Mouse (Mus musculus) CH12.LX (cell line): ENCODE results near the gene Capn13. TPM values are rescaled to one million over a fixed set of nuclear protein-coding genes. Genes with fewer than 3 reads are reported as not detected.
"Not testable (repeated sequence)": the region's sequence is repeated elsewhere in the genome, so short reads cannot be mapped to it uniquely, and the experiment has no call there.

Source experiments
- DNase-seq: peaks from one replicate; pipeline ENCODE4 v3.0.0-alpha.2; 2013; ENCODE audit errors: extremely low read depth
- H3K27ac ChIP-seq: 2 replicates; pipeline ENCODE4 v1.5.1; 2012; ENCODE audit warnings: low read depth, mild to moderate bottlenecking, control low read depth, moderate library complexity; ENCODE audit not compliant: insufficient read depth
- H3K27me3 ChIP-seq: replicated peaks from 2 replicates; pipeline ENCODE3; 2012; ENCODE audit warnings: inconsistent platforms
- H3K36me3 ChIP-seq, 2 experiments: replicated peaks in 1 of 2; 2 replicates each; pipeline versions ENCODE3 to v1.6.1; 2012; ENCODE audit warnings: inconsistent platforms in 1 of 2, low read length in 1 of 2, mild to moderate bottlenecking in 1 of 2, mixed read lengths in 1 of 2, moderate library complexity in 1 of 2; ENCODE audit not compliant: control insufficient read depth in 1 of 2, insufficient read depth in 1 of 2
- H3K4me1 ChIP-seq, 2 experiments: 2 replicates each; pipeline ENCODE4 v1.6.1; 2012; ENCODE audit warnings: inconsistent platforms in 1 of 2, moderate library complexity in 1 of 2; ENCODE audit not compliant: insufficient read depth in 2 of 2, control insufficient read depth in 1 of 2
- H3K4me2 ChIP-seq: 2 replicates; pipeline ENCODE4 v1.6.1; 2012; ENCODE audit warnings: low read depth, mild to moderate bottlenecking, control low read depth; ENCODE audit not compliant: poor library complexity, insufficient read depth, severe bottlenecking
- H3K4me3 ChIP-seq, 3 experiments: fragments of 150-350 bp in 1 of 3; sonication (generic) in 1 of 3; replicated peaks in 1 of 3; 2 replicates each; pipeline versions ENCODE3 to v1.5.1; 2011 to 2012; ENCODE audit warnings: low read depth in 2 of 3, low read length in 2 of 3, mild to moderate bottlenecking in 2 of 3, moderate library complexity in 2 of 3, control low read depth in 1 of 3, improper control_type of control experiment in 1 of 3, inconsistent platforms in 1 of 3, mixed read lengths in 1 of 3; ENCODE audit not compliant: poor library complexity in 1 of 3
- H3K79me2 ChIP-seq: replicated peaks from 2 replicates; pipeline ENCODE4 v1.6.1; 2012; ENCODE audit warnings: mild to moderate bottlenecking, moderate library complexity; ENCODE audit not compliant: control insufficient read depth, poor library complexity, insufficient read depth, severe bottlenecking; ENCODE audit errors: extremely low read depth
- H3K9ac ChIP-seq: 2 replicates; pipeline ENCODE4 v1.6.1; 2012; ENCODE audit warnings: low read depth, mild to moderate bottlenecking, control low read depth, moderate library complexity; ENCODE audit not compliant: insufficient read depth
- H3K9me3 ChIP-seq: replicated peaks from 2 replicates; pipeline ENCODE3; 2012; ENCODE audit warnings: low read length, inconsistent platforms, mixed read lengths
- CHD2 ChIP-seq: IDR thresholded peaks from 2 replicates; pipeline ENCODE4 v1.6.1; 2011; ENCODE audit warnings: low read length, improper control_type of control experiment
- E2F4 ChIP-seq: IDR thresholded peaks from 2 replicates; pipeline ENCODE4 v1.6.1; 2011; ENCODE audit warnings: low read depth, low read length, improper control_type of control experiment; ENCODE audit not compliant: insufficient replicate concordance
- ELF1 ChIP-seq: IDR thresholded peaks from 2 replicates; pipeline ENCODE4 v1.6.1; 2014; ENCODE audit warnings: low read depth, mild to moderate bottlenecking, inconsistent platforms, low read length, improper control_type of control experiment
- EP300 ChIP-seq: IDR thresholded peaks from 2 replicates; pipeline ENCODE4 v1.6.1; 2011; ENCODE audit warnings: low read length, improper control_type of control experiment
- ETS1 ChIP-seq: conservative IDR thresholded peaks from 2 replicates; pipeline ENCODE4 v1.6.1; 2012; ENCODE audit warnings: low read depth, mild to moderate bottlenecking, inconsistent platforms, low read length, improper control_type of control experiment, moderate library complexity
- HCFC1 ChIP-seq: IDR thresholded peaks from 2 replicates; pipeline ENCODE4 v1.6.1; 2012; ENCODE audit warnings: low read depth, mild to moderate bottlenecking, inconsistent platforms, low read length, improper control_type of control experiment
- IRF4 ChIP-seq: IDR thresholded peaks from 2 replicates; pipeline ENCODE4 v1.6.1; 2014; ENCODE audit warnings: low read depth, mild to moderate bottlenecking, inconsistent platforms, low read length, improper control_type of control experiment
- KAT2A ChIP-seq: IDR thresholded peaks from 2 replicates; pipeline ENCODE4 v1.6.1; 2012; ENCODE audit warnings: low read length, improper control_type of control experiment, inconsistent platforms; ENCODE audit not compliant: insufficient replicate concordance
- MXI1 ChIP-seq: IDR thresholded peaks from 2 replicates; pipeline ENCODE4 v1.6.1; 2011; ENCODE audit warnings: mild to moderate bottlenecking, low read depth, low read length, improper control_type of control experiment
- MYC ChIP-seq: IDR thresholded peaks from 2 replicates; pipeline ENCODE4 v1.6.1; 2011; ENCODE audit warnings: low read depth, mild to moderate bottlenecking, improper control_type of control experiment, low read length
- NELFE ChIP-seq: IDR thresholded peaks from 2 replicates; pipeline ENCODE4 v1.6.1; 2011; ENCODE audit warnings: low read depth, low read length, improper control_type of control experiment
- TBP ChIP-seq: conservative IDR thresholded peaks from 2 replicates; pipeline ENCODE4 v1.6.1; 2011; ENCODE audit warnings: low read depth, low read length, improper control_type of control experiment
- TCF12 ChIP-seq: IDR thresholded peaks from 2 replicates; pipeline ENCODE4 v1.6.1; 2014; ENCODE audit warnings: low read depth, mild to moderate bottlenecking, inconsistent platforms, low read length, improper control_type of control experiment
- UBTF ChIP-seq: IDR thresholded peaks from 2 replicates; pipeline ENCODE4 v1.6.1; 2012; ENCODE audit warnings: low read depth, mild to moderate bottlenecking, inconsistent platforms, low read length, improper control_type of control experiment, moderate library complexity
- USF1 ChIP-seq: IDR thresholded peaks from 2 replicates; pipeline ENCODE4 v1.6.1; 2014; ENCODE audit warnings: low read depth, mild to moderate bottlenecking, inconsistent platforms, low read length, improper control_type of control experiment
- ZC3H11A ChIP-seq: IDR thresholded peaks from 2 replicates; pipeline ENCODE4 v1.6.1; 2012; ENCODE audit warnings: low read depth, mild to moderate bottlenecking, inconsistent platforms, low read length, improper control_type of control experiment
- ZKSCAN1 ChIP-seq: IDR thresholded peaks from 2 replicates; pipeline ENCODE4 v1.6.1; 2012; ENCODE audit warnings: low read depth, inconsistent platforms, low read length, improper control_type of control experiment, borderline replicate concordance
- dilution Hi-C: fragments of 300-500 bp; cut with MboI; formaldehyde crosslinking; loops from 2 replicates; pipeline ENCODE4 v1.14.3; 2020; ENCODE audit warnings: low sequenced_read_pairs; ENCODE audit not compliant: extremely low pct_unique_long_range_greater_than_20kb, extremely low pct_ligation_motif_present
- in situ Hi-C: fragments of 300-500 bp; cut with MboI; formaldehyde crosslinking; loops from 3 replicates; pipeline ENCODE4 v1.14.3; 2019; ENCODE audit warnings: low sequenced_read_pairs, low pct_ligation_motif_present, low pct_unique_long_range_greater_than_20kb, mixed read lengths
- polyA plus RNA-seq: library from polyadenylated mRNA; unstranded; fragments of >175 nt; gene quantifications from 2 replicates; pipeline ENCODE4 v1.2.1, GENCODE M21; 2012; ENCODE audit warnings: low read depth; ENCODE audit not compliant: insufficient read length
- total RNA-seq, 2 experiments: library from RNA; depleted of rRNA; stranded (reverse); fragments of 300-350 nt in 1 of 2; fragments of >200 nt in 1 of 2; gene quantifications; 2 replicates each; pipeline ENCODE4 v1.2.3; 2012 to 2014

Gene Capn13
- total and polyA plus RNA-seq, 3 experiments = not detected

DNA sequence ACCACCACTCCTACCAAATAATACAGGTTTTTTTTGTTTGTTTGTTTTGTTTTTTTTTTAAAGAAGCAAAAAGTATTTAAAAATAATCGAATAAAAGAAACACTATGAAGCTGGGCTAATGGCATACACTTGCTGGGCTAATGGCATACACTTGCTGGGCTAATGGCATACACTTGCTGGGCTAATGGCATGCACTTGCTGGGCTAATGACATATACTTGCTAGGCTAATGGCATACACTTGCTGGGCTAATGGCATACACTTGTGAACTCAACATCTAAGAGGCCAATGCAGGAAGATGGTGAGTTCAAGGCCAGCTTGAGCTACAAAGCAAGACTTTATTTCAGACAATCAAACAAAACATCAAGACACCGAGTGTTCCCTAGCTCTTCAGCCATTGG is 138.1 kb downstream of the Capn13 start:
- in situ Hi-C loops = no loop called here
- no peaks in the 10 kb centered on the region for H3K36me3 ChIP-seq
- no peaks in the 10 kb centered on the region for H3K27me3 ChIP-seq
- no peak overlapping the region for H3K9ac ChIP-seq
- H3K4me2 ChIP-seq = no peak overlapping the region
- peaks cover 20 to 31% of the 10 kb centered on the region in 2 experiments; a peak in 3 of 4 replicates for H3K4me1 ChIP-seq
- H3K9me3 ChIP-seq = no peaks in the 10 kb centered on the region
- peak overlapping the region; percentile 37 for H3K27ac ChIP-seq
- DNase-seq = peak; percentile 38
- H3K4me3 ChIP-seq = no peak overlapping the region
- TF ChIP-seq NELFE (no peak), UBTF (no peak), KAT2A (no peak), E2F4 (no peak), IRF4 (no peak), ELF1 (no peak), ZC3H11A (no peak), ZKSCAN1 (peak; percentile 98), MYC (no peak), EP300 (no peak), HCFC1 (peak; percentile 22; the same call in 1 of the 2 replicates)
- dilution Hi-C loops = no loop called here
- H3K79me2 ChIP-seq = no peaks in the 10 kb centered on the region

DNA sequence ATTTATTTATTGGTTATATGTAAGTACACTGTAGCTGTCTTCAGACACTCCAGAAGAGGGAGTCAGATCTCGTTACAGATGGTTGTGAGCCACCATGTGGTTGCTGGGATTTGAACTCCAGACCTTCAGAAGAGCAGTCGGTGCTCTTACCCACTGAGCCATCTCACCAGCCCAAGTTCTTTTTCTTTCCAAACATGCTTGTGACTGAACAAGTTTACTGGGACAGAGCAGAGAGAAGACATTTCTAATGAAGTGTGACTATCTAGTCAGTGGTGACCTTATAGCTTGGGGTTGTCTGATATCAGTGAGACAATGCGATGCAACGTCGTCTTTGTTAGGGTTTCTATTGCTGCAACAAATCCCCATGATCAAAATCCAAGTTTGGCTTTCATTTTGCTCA is 141.4 kb downstream of the Capn13 start:
- DNase-seq, H3K9ac ChIP-seq, H3K79me2 ChIP-seq, H3K9me3 ChIP-seq: not testable (repeated sequence)
- TF ChIP-seq TBP = peak; percentile 76
- TF ChIP-seq, all 38 proteins: peak for 1; not testable (repeated sequence) for 37
- dilution Hi-C loops, H3K27ac ChIP-seq, H3K27me3 ChIP-seq, H3K4me3 ChIP-seq, H3K36me3 ChIP-seq, H3K4me2 ChIP-seq, in situ Hi-C loops: not testable (repeated sequence)
- H3K4me1 ChIP-seq = peaks cover 15 to 23% of the 10 kb centered on the region in 2 experiments; a peak in 3 of 4 replicates

DNA sequence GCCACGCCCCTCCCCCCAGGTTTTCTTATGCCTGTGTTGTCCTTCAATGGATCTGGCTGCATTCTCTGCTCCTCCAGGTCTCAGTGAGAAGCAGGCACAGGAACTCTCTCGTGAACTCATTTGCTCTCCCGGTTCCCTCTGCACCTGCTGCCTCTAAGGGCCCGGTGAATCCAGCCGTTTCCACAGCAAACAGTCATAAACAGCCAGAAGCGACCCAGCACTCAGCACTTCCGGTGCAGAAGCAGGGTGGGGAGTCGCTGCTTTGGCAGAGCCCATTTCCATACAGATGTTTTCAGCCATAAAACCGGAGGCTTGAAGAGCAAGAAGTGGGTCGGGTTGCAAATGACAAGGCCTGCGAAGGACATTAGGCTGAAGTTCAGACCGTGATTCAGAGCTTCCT is 142.0 kb downstream of the Capn13 start:
- peak; percentile 39; the same call in 1 of the 2 replicates for TF ChIP-seq TCF12
- peak; percentile 54; the same call in 1 of the 2 replicates for TF ChIP-seq ELF1
- no peak for TF ChIP-seq CHD2
- no peak for TF ChIP-seq MXI1
- TF ChIP-seq TBP = no peak
- TF ChIP-seq E2F4 = no peak
- no peak for TF ChIP-seq NELFE
- TF ChIP-seq USF1 = no peak
- TF ChIP-seq ETS1 = peak; percentile 23; the same call in 1 of the 2 replicates
- Histone ChIP-seq H3K36me3 (no peaks in the 10 kb centered on the region), H3K27ac (no peak overlapping the region)

More for the DNA sequence above, 142.0 kb downstream of the Capn13 start:
- H3K4me1 ChIP-seq = peaks cover 15 to 26% of the 10 kb centered on the region in 2 experiments; a peak in 3 of 4 replicates
- H3K4me2 ChIP-seq = peak overlapping the region; percentile 40
- no peaks in the 10 kb centered on the region for H3K27me3 ChIP-seq
- in situ Hi-C loops = no loop called here
- dilution Hi-C loops = no loop called here
- H3K9ac ChIP-seq = 0 out of 2 replicates have a peak overlapping the region, but pooled peaks have one; percentile 16
- peak; percentile 75 for DNase-seq
- no peaks in the 10 kb centered on the region for H3K79me2 ChIP-seq
- H3K9me3 ChIP-seq = no peaks in the 10 kb centered on the region
- H3K4me3 ChIP-seq = peak overlapping the region in 1 of 3 experiments; percentile 22
